Mouse (Mus musculus) brain, embryonic 14.5 days (tissue): ENCODE data around the gene Pou2f2. TPM values are rescaled to one million over a fixed set of nuclear protein-coding genes. Genes with fewer than 3 reads are reported as not detected.

Experiments
- DNase-seq: peaks from one replicate; pipeline ENCODE4 v3.0.0-alpha.2; 2011; ENCODE audit warnings: low read depth
- CTCF ChIP-seq: fragments of 200-500 bp; IDR thresholded peaks from 2 replicates; pipeline ENCODE4 v1.5.1; 2012; ENCODE audit warnings: inconsistent platforms, mild to moderate bottlenecking, moderate library complexity, borderline replicate concordance; ENCODE audit not compliant: insufficient read depth, insufficient read length; ENCODE audit errors: extremely low read depth
- POLR2A ChIP-seq: fragments of 200-500 bp; IDR thresholded peaks from 2 replicates; pipeline ENCODE4 v1.6.1; 2012; ENCODE audit warnings: mild to moderate bottlenecking, inconsistent platforms, borderline replicate concordance; ENCODE audit not compliant: poor library complexity, insufficient read depth, insufficient read length, severe bottlenecking; ENCODE audit errors: extremely low read depth
- polyA plus RNA-seq: library from polyadenylated mRNA; depleted of rRNA; stranded (reverse); fragments of >200 nt; gene quantifications from 2 replicates; pipeline ENCODE4 v1.2.3, GENCODE M21; 2012

The Pou2f2 gene
- polyA plus RNA-seq, 1 experiment = 57.5 TPM

- TF ChIP-seq POLR2A (peak; percentile 41; the same call in 1 of the 2 replicates), CTCF (peak; percentile 94)
- DNase-seq = peak; percentile 92
Measured at GRCm38 (mm10) chr7:25133092-25134049, 46.2 kb downstream of the Pou2f2 start.

GRCm38 (mm10) chr7:25132318-25132960 is 47.1 kb downstream of the Pou2f2 start:
- no peak for DNase-seq
- TF ChIP-seq CTCF = no peak
- no peak for TF ChIP-seq POLR2A

GRCm38 (mm10) chr7:25131247-25131646 is 48.3 kb downstream of the Pou2f2 start:
- TF ChIP-seq POLR2A (no peak), CTCF (no peak)
- DNase-seq = no peak

- DNase-seq = no peak
- TF ChIP-seq CTCF = no peak
Measured at GRCm38 (mm10) chr7:25130565-25130964, 49.0 kb downstream of the Pou2f2 start.

GRCm38 (mm10) chr7:25129390-25129979 is 50.0 kb downstream of the Pou2f2 start:
- no peak for DNase-seq
- TF ChIP-seq POLR2A (no peak), CTCF (no peak)

- no peak for TF ChIP-seq CTCF
- TF ChIP-seq POLR2A = no peak
- DNase-seq = no peak
Measured at GRCm38 (mm10) chr7:25127971-25128370, 51.6 kb downstream of the Pou2f2 start.

- TF ChIP-seq POLR2A = no peak
- TF ChIP-seq CTCF = no peak
- no peak for DNase-seq
Measured at GRCm38 (mm10) chr7:25125716-25126281, 53.7 kb downstream of the Pou2f2 start.

- no peak for TF ChIP-seq POLR2A
- no peak for TF ChIP-seq CTCF
- DNase-seq = no peak
Measured at GRCm38 (mm10) chr7:25121240-25121786, 58.2 kb downstream of the Pou2f2 start.

GRCm38 (mm10) chr7:25120061-25120834 is 59.3 kb downstream of the Pou2f2 start:
- TF ChIP-seq POLR2A = no peak
- TF ChIP-seq CTCF = no peak
- DNase-seq = no peak

GRCm38 (mm10) chr7:25112956-25113603 is 66.4 kb downstream of the Pou2f2 start:
- no peak for DNase-seq

More at GRCm38 (mm10) chr7:25112956-25113603, 66.4 kb downstream of the Pou2f2 start:
- no peak for TF ChIP-seq POLR2A
- TF ChIP-seq CTCF = no peak
